ENCODE assay signal across 8 mouse cellular contexts in the genomic region with DNA sequence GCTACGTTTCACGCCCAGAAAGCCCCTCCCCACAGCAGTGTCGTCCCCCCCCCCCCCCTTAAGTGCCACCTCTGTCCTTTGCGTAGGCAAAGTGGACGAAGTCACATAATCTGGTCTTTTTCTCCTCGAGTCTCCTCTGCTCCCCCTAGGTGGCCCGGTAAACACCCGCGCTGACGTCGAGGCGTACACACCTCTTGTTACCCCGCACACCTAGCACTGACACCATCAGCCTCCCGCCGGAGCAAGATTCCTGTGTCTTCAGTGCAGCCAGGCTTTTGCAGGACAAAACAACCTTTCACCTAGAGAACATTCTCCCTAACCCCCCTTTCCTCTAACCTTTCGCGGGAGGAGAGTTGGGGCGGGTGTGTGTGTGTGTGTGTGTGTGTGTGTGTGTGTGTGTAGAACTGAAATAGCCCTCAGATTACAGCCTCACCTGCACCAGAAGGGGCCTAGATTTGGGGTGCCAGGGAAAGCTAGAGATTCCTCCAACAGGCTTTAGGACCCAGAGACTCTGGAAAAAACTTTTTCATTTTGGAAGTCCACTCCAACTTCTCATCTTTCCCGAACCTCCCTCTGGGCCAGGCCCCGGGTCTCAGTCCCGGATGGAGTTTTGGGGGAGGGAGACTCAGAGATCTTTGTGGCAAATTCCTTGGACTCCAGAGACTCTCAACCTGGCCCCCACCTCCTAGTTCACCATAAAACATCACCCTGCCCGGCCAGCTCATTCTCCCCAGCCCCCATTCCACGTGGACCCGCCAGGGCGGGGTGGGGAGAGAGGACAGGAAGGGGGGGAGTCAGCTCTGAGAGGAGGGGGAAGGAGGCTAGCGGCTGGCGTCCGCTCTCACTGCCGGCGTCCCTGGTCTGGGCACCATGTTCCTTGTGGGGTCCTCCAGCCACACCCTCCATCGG. TPM values are rescaled to one million over a fixed set of nuclear protein-coding genes. Genes with fewer than 3 reads are reported as not detected.
DNase-seq lines count a peak whose midpoint lies in the region; ATAC-seq and TF ChIP-seq lines count a peak whose summit lies in the region.

Fkbp10 (plus strand) TSS at position 784 of the 909 bp plus-strand sequence.

- peak within 1 kb of the TSS; percentile 78 for H3K4me3 ChIP-seq in forebrain, embryonic 15.5 days
- peak within 1 kb of the TSS; percentile 63 for H3K4me3 ChIP-seq in liver, adult 2 months (ENCODE audit: insufficient read depth, low read depth, low read length)
- peak within 1 kb of the TSS; percentile 63 for H3K4me3 ChIP-seq in neural tube, embryonic 13.5 days

- H3K4me1 ChIP-seq in forebrain, embryonic 15.5 days, result peaks cover 24% of the 10 kb centered on the region
- 0 out of 2 replicates have a peak, but pooled peaks cover 4% of the 10 kb centered on the region for H3K4me1 ChIP-seq in liver, adult 2 months (ENCODE audit: control insufficient read depth, insufficient read depth, low read length)
- peaks cover 41% of the 10 kb centered on the region for H3K4me1 ChIP-seq in neural tube, embryonic 13.5 days (replicated peaks)

- peak within 1 kb of the TSS; percentile 76 for H3K9ac ChIP-seq in forebrain, embryonic 15.5 days (replicated peaks)
- H3K9ac ChIP-seq in liver, adult 2 months (ENCODE audit: low read depth, low read length), result peak within 1 kb of the TSS; percentile 64
- H3K9ac ChIP-seq in neural tube, embryonic 13.5 days, result peak within 1 kb of the TSS; percentile 79

- no peaks in the 10 kb centered on the region for H3K9me3 ChIP-seq in forebrain, embryonic 15.5 days
- H3K9me3 ChIP-seq in neural tube, embryonic 13.5 days, result no peaks in the 10 kb centered on the region

- H3K79me2 ChIP-seq in liver, adult 2 months (ENCODE audit: control insufficient read depth, insufficient read depth, low read length), result no peaks in the 10 kb centered on the region

- peaks cover 14% of the 10 kb centered on the region; the same call in 1 of the 2 replicates for H3K27me3 ChIP-seq in forebrain, embryonic 15.5 days
- H3K27me3 ChIP-seq in liver, adult 2 months (ENCODE audit: control insufficient read depth, insufficient read depth, low read length), result no peaks in the 10 kb centered on the region
- H3K27me3 ChIP-seq in neural tube, embryonic 13.5 days, result peaks cover 32% of the 10 kb centered on the region

- WGBS in forebrain, embryonic 15.5 days, result 1% methylated on average over 30 of the region's 31 CpGs
- 12% methylated on average over 31 of the region's 31 CpGs for WGBS in liver, adult 2 months
- 1% methylated on average over 31 of the region's 31 CpGs for WGBS in neural tube, embryonic 13.5 days

- no peak; the same call in none of the 2 replicates for ATAC-seq in forebrain, embryonic 15.5 days (replicated peaks)
- ATAC-seq in neural tube, embryonic 13.5 days (ENCODE audit: low read depth), result peak; percentile 41
- no peak for ATAC-seq in megakaryocyte-erythroid progenitor cell, adult 5-6 weeks (replicated peaks; ENCODE audit: low FRiP score, low TSS enrichment, poor library complexity, severe bottlenecking)

- peak within 1 kb of the TSS; percentile 61 for H3K27ac ChIP-seq in forebrain, embryonic 15.5 days (replicated peaks)
- H3K27ac ChIP-seq in liver, adult 2 months (replicated peaks; ENCODE audit: insufficient read depth, low read depth, low read length), result 0 out of 2 replicates have a peak within 1 kb of the TSS, but pooled peaks have one; percentile 0
- peak within 1 kb of the TSS; percentile 79 for H3K27ac ChIP-seq in neural tube, embryonic 13.5 days (replicated peaks)

- DNase-seq in cerebellum, adult 9-10 months, result peak; percentile 43
- no peak for DNase-seq in cerebellum, adult 8-10 months
- DNase-seq in adrenal gland, adult 18-20 months (ENCODE audit: low spot score in 2 of 2), result peak; percentile 54 to 61
- peak; percentile 81 for DNase-seq in heart, postnatal 4 days
- no peak for DNase-seq in liver, adult 2 months (ENCODE audit: extremely low read depth, low read depth, low spot score)

- no peak for TF ChIP-seq POLR2A in liver, adult 2 months (IDR thresholded peaks at IDR 0.05; ENCODE audit: extremely low read depth, insufficient read depth, low read length)

- H3K36me3 ChIP-seq in forebrain, embryonic 15.5 days, result no peaks in the 10 kb centered on the region
- H3K36me3 ChIP-seq in liver, adult 2 months (ENCODE audit: control insufficient read depth, insufficient read depth, low read length), result no peaks in the 10 kb centered on the region
- H3K36me3 ChIP-seq in neural tube, embryonic 13.5 days, result no peaks in the 10 kb centered on the region

- no peak for TF ChIP-seq CTCF in liver, adult 2 months (IDR thresholded peaks at IDR 0.05; ENCODE audit: low read depth, low read length)

- peak within 1 kb of the TSS; percentile 78 for H3K4me2 ChIP-seq in forebrain, embryonic 15.5 days (replicated peaks)
- peak within 1 kb of the TSS; percentile 65 for H3K4me2 ChIP-seq in neural tube, embryonic 13.5 days

RNA-seq across cellular contexts. Expression of gene Fkbp10, which starts in this region (rescaled TPM):
- total RNA-seq in adrenal gland, adult 18-20 months (2021), result 10 to 100 TPM; 13.4 to 19.0 TPM
- polyA plus RNA-seq in forebrain, embryonic 15.5 days (2015; fragmentation: Nextera tagmentation; extraction: Ambion mirVana), result 16.9 and 17.3 TPM in 2 replicates
- total RNA-seq in heart, postnatal 4 days (2021), result 10 to 100 TPM; 68.8 to 76.1 TPM
- 0.74 and 1.1 TPM in 2 replicates for total RNA-seq in liver, adult 2 months (2014; rRNA removed)
- polyA plus RNA-seq in liver, adult 2 months (2012; rRNA removed), result 1.7 and 1.9 TPM in 2 replicates
- 33.5 and 37.0 TPM in 2 replicates for polyA plus RNA-seq in neural tube, embryonic 13.5 days (2015; fragmentation: Nextera tagmentation; extraction: Ambion mirVana)
- total RNA-seq in megakaryocyte-erythroid progenitor cell, adult 5-6 weeks (2014; fragmentation: Nextera tagmentation), result not detected in 2 replicates
- 0.53 TPM in 1 of 2 replicates, not detected in the other for total RNA-seq in megakaryocyte-erythroid progenitor cell, adult 5-6 weeks (2017)

Comparison
In these comparisons a context has a peak if more than half of its experiments do, and no peak if none do; other contexts are left out.
1. DNase-seq: peak in cerebellum, adult 9-10 months (single experiment), adrenal gland, adult 18-20 months (2 of 2) and heart, postnatal 4 days (single experiment); none in cerebellum, adult 8-10 months (single experiment) and liver, adult 2 months (single experiment).
2. H3K27ac ChIP-seq: peak in every context shown above with its lines; median percentile 79 in neural tube, embryonic 13.5 days; 61 in forebrain, embryonic 15.5 days; 0 in liver, adult 2 months.
3. Peak in every context shown above with its lines, with median percentiles within 50 percentile points of each other: H3K4me3 ChIP-seq and H3K9ac ChIP-seq.